Mouse (Mus musculus) embryonic facial prominence, embryonic 10.5 days (tissue): Measurements from ENCODE around the gene Nckipsd. TPM values are rescaled to one million over a fixed set of nuclear protein-coding genes. Genes with fewer than 3 reads are reported as not detected.

Experiments
- DNase-seq: peaks from one replicate; pipeline ENCODE4 v3.0.0-alpha.2; 2017; ENCODE audit warnings: low spot score
- H3K27ac ChIP-seq: fragments of 300-500 bp; sonication (generic); replicated peaks from 2 replicates; pipeline ENCODE4 v1.5.1; 2016; ENCODE audit warnings: mild to moderate bottlenecking
- H3K27me3 ChIP-seq: fragments of 300-500 bp; sonication (generic); replicated peaks from 2 replicates; pipeline ENCODE4 v1.6.1; 2016; ENCODE audit warnings: low read depth, mild to moderate bottlenecking; ENCODE audit not compliant: poor library complexity, severe bottlenecking
- H3K36me3 ChIP-seq: fragments of 300-500 bp; sonication (generic); replicated peaks from 2 replicates; pipeline ENCODE4 v1.6.1; 2016; ENCODE audit warnings: mild to moderate bottlenecking, moderate library complexity
- H3K4me1 ChIP-seq: fragments of 300-500 bp; sonication (generic); 2 replicates; pipeline ENCODE4 v1.6.1; 2016
- H3K4me3 ChIP-seq: fragments of 300-500 bp; sonication (generic); 2 replicates; pipeline ENCODE4 v1.5.1; 2016; ENCODE audit warnings: mild to moderate bottlenecking, moderate library complexity
- H3K9me3 ChIP-seq: fragments of 300-500 bp; sonication (generic); 2 replicates; pipeline ENCODE4 v1.6.1; 2016; ENCODE audit warnings: mild to moderate bottlenecking
- WGBS: fragments of 180-500 bp; shearing (Covaris S2); methylation state at CpG from one replicate; pipeline ENCODE4 v1.1.7; 2016; 5-methylcytosine and 5-hydroxymethylcytosine counted together
- polyA plus RNA-seq: library from polyadenylated mRNA; unstranded; fragments of >200 nt; fragmentation: Nextera tagmentation; extraction: Ambion mirVana; gene quantifications from 2 replicates; pipeline ENCODE4 v1.2.1, GENCODE M21; 2016

Nckipsd gene
- polyA plus RNA-seq, 1 experiment from 2014 or later: 14.8 TPM

DNA sequence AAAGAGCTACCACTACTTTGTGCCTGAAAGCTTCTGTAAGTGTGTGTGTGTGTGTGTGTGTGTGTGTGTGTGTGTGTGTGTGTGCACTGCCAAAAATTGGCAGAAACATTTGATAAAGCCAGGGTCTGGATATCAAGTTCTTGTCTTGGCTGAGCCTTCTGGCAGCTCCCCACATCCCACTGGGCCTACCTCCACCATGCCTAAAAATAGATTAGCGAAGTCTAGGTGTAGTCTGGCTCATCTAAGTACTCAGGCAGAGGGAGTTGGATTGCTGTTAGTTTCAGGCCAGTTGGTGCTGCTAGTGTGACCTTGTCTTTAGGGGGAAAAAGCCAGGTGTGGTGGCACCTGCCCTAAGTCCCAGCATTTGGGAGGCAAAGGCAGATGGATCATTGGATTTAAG, 1.3 kb upstream of the Nckipsd start:
- H3K36me3 ChIP-seq: peaks cover 67% of the 10 kb centered on the region
- WGBS: 92% methylated on average over 1 of the region's 1 CpGs

DNA sequence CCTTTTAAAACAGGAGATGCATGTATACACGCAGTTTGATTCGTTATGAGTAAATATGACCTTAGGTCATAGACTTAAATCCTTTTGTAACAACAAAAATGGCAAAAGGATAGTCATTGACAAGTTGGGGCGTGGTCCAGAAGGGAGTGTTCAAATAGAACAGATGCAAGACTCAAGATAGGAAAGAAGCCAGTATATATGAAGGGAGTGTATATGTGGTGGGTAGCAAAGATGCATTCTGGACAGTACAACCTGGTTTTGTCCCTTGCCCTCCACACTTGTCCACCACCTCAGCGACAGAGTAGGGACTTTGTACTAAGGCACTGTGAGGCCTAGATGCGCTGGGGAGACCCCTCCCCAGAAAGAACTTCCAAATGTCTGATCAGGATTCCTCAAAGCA, 494 bp upstream of the Nckipsd start:
- WGBS: 77% methylated on average over 5 of the region's 5 CpGs
- H3K27ac ChIP-seq: peak overlapping the region; percentile 86
- peaks cover 67% of the 10 kb centered on the region for H3K36me3 ChIP-seq
- H3K4me1 ChIP-seq: peaks cover 23% of the 10 kb centered on the region
- no peaks in the 10 kb centered on the region for H3K27me3 ChIP-seq
- no peaks in the 10 kb centered on the region for H3K9me3 ChIP-seq
- DNase-seq: no peak
- peak overlapping the region; percentile 86 for H3K4me3 ChIP-seq

More for the DNA sequence above, 1.3 kb upstream of the Nckipsd start:
- no peak overlapping the region for H3K27ac ChIP-seq
- no peak overlapping the region for H3K4me3 ChIP-seq
- no peaks in the 10 kb centered on the region for H3K27me3 ChIP-seq
- peaks cover 23% of the 10 kb centered on the region for H3K4me1 ChIP-seq
- H3K9me3 ChIP-seq: no peaks in the 10 kb centered on the region
- no peak for DNase-seq

- Histone ChIP-seq H3K36me3 (peaks cover 67% of the 10 kb centered on the region), H3K4me3 (peak overlapping the region; percentile 86), H3K4me1 (peaks cover 23% of the 10 kb centered on the region), H3K9me3 (no peaks in the 10 kb centered on the region), H3K27me3 (no peaks in the 10 kb centered on the region), H3K27ac (0 out of 2 replicates have a peak overlapping the region, but pooled peaks have one; percentile 86)
- 57% methylated on average over 5 of the region's 5 CpGs for WGBS
- DNase-seq: no peak
Observed at GRCm38 (mm10) chr9:108809188-108809587, 1.0 kb downstream of the Nckipsd start.

- no peak overlapping the region for H3K27ac ChIP-seq
- H3K27me3 ChIP-seq: no peaks in the 10 kb centered on the region
- no peak overlapping the region for H3K4me3 ChIP-seq
- DNase-seq: no peak
- H3K4me1 ChIP-seq: peaks cover 23% of the 10 kb centered on the region
- WGBS: 80% methylated on average over 6 of the region's 6 CpGs
- H3K9me3 ChIP-seq: no peaks in the 10 kb centered on the region
- peaks cover 67% of the 10 kb centered on the region for H3K36me3 ChIP-seq
Observed at GRCm38 (mm10) chr9:108809723-108810122, 1.6 kb downstream of the Nckipsd start.

DNA sequence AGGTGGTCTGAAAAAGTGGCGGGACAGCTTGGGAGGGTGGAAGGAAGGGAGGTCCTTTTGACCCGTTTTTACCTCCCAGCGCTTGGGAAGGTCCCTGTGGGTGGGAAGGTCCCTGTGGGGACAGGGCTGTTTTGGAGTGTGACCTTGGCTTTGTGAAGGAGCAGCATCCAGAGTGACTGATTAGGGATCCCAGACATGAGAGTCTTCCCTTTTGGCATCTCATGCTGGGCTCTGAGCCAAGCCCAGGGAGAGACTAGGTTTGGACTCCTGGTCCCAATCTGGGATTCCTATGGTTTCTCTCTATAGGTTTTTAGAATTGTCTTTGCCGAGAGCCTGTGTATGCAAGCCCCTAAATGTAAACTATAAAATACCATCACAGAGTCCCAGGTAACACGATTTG, 2.3 kb downstream of the Nckipsd start:
- Histone ChIP-seq H3K27ac (no peak overlapping the region), H3K4me3 (no peak overlapping the region), H3K36me3 (peaks cover 67% of the 10 kb centered on the region), H3K27me3 (no peaks in the 10 kb centered on the region), H3K4me1 (peaks cover 23% of the 10 kb centered on the region), H3K9me3 (no peaks in the 10 kb centered on the region)
- 82% methylated on average over 5 of the region's 5 CpGs for WGBS
- DNase-seq: no peak

- 85% methylated on average over 7 of the region's 7 CpGs for WGBS
- H3K27me3 ChIP-seq: no peaks in the 10 kb centered on the region
Observed at GRCm38 (mm10) chr9:108815557-108815956, 7.4 kb downstream of the Nckipsd start.

GRCm38 (mm10) chr9:108819495-108819894, 11.3 kb downstream of the Nckipsd start:
- DNase-seq: peak; percentile 56

More at GRCm38 (mm10) chr9:108815557-108815956, 7.4 kb downstream of the Nckipsd start:
- Histone ChIP-seq H3K27ac (no peak overlapping the region), H3K9me3 (no peaks in the 10 kb centered on the region), H3K4me3 (no peak overlapping the region), H3K36me3 (peaks cover 77% of the 10 kb centered on the region), H3K4me1 (peaks cover 2% of the 10 kb centered on the region; the same call in 1 of the 2 replicates)
- no peak for DNase-seq

GRCm38 (mm10) chr9:108820077-108820476, 11.9 kb downstream of the Nckipsd start:
- Histone ChIP-seq H3K9me3 (no peaks in the 10 kb centered on the region), H3K4me3 (no peak overlapping the region), H3K27me3 (peaks cover 29% of the 10 kb centered on the region), H3K27ac (no peak overlapping the region), H3K36me3 (peaks cover 34% of the 10 kb centered on the region), H3K4me1 (peaks cover 13% of the 10 kb centered on the region; the same call in 1 of the 2 replicates)
- no peak for DNase-seq
- 69% methylated on average over 5 of the region's 5 CpGs for WGBS

More at GRCm38 (mm10) chr9:108819495-108819894, 11.3 kb downstream of the Nckipsd start:
- Histone ChIP-seq H3K4me1 (peaks cover 7% of the 10 kb centered on the region; the same call in 1 of the 2 replicates), H3K27ac (no peak overlapping the region), H3K36me3 (peaks cover 40% of the 10 kb centered on the region), H3K27me3 (peaks cover 23% of the 10 kb centered on the region), H3K4me3 (no peak overlapping the region), H3K9me3 (no peaks in the 10 kb centered on the region)
- 64% methylated on average over 3 of the region's 3 CpGs for WGBS

- peaks cover 70% of the 10 kb centered on the region for H3K27me3 ChIP-seq
- WGBS: 5% methylated on average over 25 of the region's 25 CpGs
- H3K36me3 ChIP-seq: no peaks in the 10 kb centered on the region
- DNase-seq: no peak
- H3K27ac ChIP-seq: no peak overlapping the region; the same call in 1 of the 2 replicates
- no peaks in the 10 kb centered on the region for H3K9me3 ChIP-seq
- H3K4me3 ChIP-seq: peak overlapping the region; percentile 64
- peaks cover 39% of the 10 kb centered on the region for H3K4me1 ChIP-seq
Observed at GRCm38 (mm10) chr9:108824144-108824685, 16.0 kb downstream of the Nckipsd start.

DNA sequence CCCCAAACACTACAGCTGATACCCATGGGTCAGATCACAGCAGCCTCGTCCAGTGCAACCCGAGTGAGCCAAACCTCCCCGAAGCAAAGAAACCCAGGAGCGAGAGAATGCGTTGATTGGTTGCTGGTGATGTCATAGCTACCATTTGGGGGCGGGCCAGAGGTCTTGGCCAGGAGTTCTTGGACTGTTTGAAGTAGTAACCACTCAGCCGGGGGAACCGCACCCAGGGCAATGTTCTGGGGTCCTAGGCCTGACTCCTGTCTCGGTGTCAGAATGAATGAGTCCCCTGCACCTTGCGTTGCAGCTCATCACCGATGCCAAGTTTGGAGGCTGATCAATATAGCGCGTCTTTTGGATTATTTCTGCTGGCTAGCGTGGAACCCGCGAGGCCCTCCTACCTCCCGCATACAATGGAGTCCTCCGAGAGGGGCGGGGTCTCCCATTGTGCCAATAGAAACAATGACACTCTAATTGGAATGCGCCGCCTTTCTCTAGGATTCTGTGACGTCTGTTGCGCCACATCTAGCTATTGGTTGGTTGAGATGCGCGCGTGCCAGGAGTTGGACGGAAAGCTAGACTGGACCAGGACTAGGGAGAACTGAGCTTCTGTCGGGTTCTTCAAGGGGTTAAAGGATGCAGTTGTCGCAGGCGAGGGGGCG, 16.7 kb downstream of the Nckipsd start:
- Histone ChIP-seq H3K4me1 (peaks cover 39% of the 10 kb centered on the region), H3K9me3 (no peaks in the 10 kb centered on the region), H3K36me3 (no peaks in the 10 kb centered on the region), H3K27me3 (peaks cover 77% of the 10 kb centered on the region), H3K4me3 (peak overlapping the region; percentile 64), H3K27ac (no peak overlapping the region)
- DNase-seq: peak; percentile 48
- under 1% methylated on average over 31 of the region's 31 CpGs for WGBS

DNA sequence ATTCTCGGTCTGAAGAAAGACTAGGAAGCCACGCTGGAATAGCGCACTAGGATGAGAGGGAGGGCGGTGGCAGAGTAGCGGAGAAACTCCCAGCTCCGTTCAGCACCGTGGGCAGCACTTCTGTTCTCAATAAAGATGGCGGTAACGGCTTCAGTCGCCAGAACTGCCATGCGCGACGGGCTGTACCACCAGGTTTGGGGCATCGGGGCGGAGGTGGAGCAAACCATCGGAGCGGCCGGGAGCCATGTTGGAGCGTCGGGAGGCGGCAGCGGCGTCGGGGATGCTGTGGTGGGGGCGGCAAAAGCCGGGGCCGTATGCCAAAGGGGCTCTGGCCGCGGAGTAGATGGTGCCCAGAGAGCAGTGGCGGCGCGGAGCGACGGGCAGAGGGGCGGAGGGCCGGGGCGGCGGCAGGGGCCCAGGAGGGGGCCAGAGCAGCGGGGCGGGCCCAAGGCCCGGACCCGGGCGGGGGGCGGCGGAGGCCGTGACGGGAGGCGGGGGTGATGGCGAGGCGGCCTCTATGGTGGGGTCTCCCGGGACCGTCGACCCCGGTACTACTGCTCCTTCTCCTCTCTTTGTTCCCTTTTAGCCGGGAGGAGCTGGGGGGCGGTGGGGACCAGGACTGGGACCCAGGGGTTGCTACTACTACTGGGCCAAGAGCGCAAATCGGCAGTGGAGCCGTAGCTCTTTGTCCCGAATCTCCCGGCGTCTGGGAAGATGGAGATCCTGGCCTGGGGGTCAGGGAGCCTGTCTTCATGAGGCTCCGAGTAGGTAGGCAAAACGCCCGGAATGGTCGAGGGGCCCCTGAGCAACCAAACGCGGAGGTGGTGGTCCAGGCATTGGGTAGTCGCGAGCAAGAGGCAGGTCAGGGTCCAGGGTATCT, 17.9 kb downstream of the Nckipsd start, which contains the start of gene Celsr3:
Celsr3 (plus strand) TSS at position 501 of the 880 bp plus-strand sequence.
- Histone ChIP-seq H3K9me3 (no peaks in the 10 kb centered on the region), H3K27ac (peak within 1 kb of the TSS; percentile 21; the same call in 1 of the 2 replicates), H3K4me1 (peaks cover 39% of the 10 kb centered on the region), H3K36me3 (no peaks in the 10 kb centered on the region), H3K4me3 (peak within 1 kb of the TSS; percentile 64), H3K27me3 (peaks cover 89% of the 10 kb centered on the region)
- WGBS: 2% methylated on average over 68 of the region's 70 CpGs
- peak; percentile 90 for DNase-seq

- H3K9me3 ChIP-seq: no peaks in the 10 kb centered on the region
- WGBS: 2% methylated on average over 39 of the region's 39 CpGs
- no peaks in the 10 kb centered on the region for H3K36me3 ChIP-seq
- H3K4me3 ChIP-seq: peak overlapping the region; percentile 64
- peaks cover 45% of the 10 kb centered on the region for H3K4me1 ChIP-seq
- DNase-seq: peak; percentile 86
- H3K27ac ChIP-seq: no peak overlapping the region
- peaks cover 96% of the 10 kb centered on the region for H3K27me3 ChIP-seq
Observed at GRCm38 (mm10) chr9:108826700-108827340, 18.7 kb downstream of the Nckipsd start.
